Mouse (Mus musculus): ENCODE measurements around the gene Tmem52b.

GRCm38 (mm10) chr6:129534627-129535190, 22.4 kb downstream of the Tmem52b start:
- 0 out of 2 replicates have a peak, but pooled peaks have one; percentile 4 for TF ChIP-seq CTCF (IDR thresholded peaks at IDR 0.05; ENCODE audit: low read depth)
- TF ChIP-seq EP300 (IDR thresholded peaks at IDR 0.05; ENCODE audit: low read depth): no peak

Measured in liver, embryonic 14.5 days (tissue).